Mouse (Mus musculus): ENCODE results near the gene Pik3ap1. TPM values are rescaled to one million over a fixed set of nuclear protein-coding genes. Genes with fewer than 3 reads are reported as not detected.

The Pik3ap1 gene
- total and polyA plus RNA-seq, 3 experiments, result 0.12 to 0.40 TPM; not detected in 1

- H3K27me3 ChIP-seq (ENCODE audit: control insufficient read depth in 1 of 2, insufficient read depth in 2 of 2, low read length in 2 of 2), result no peaks in the 10 kb centered on the region
Measured at GRCm38 (mm10) chr19:41260736-41261135, 124.2 kb downstream of the Pik3ap1 start.

GRCm38 (mm10) chr19:41259256-41259655 lies 125.6 kb downstream of the Pik3ap1 start:
- Histone ChIP-seq H3K27me3 (ENCODE audit: control insufficient read depth in 1 of 2, insufficient read depth in 2 of 2, low read length in 2 of 2) (no peaks in the 10 kb centered on the region), H3K4me3 (ENCODE audit: control insufficient read depth in 1 of 2, insufficient read depth in 1 of 2, low read depth in 2 of 2, low read length in 2 of 2) (no peak overlapping the region), H3K9me3 (replicated peaks; ENCODE audit: insufficient read depth, low read length) (no peaks in the 10 kb centered on the region), H3K9ac (ENCODE audit: control insufficient read depth, low read depth, low read length, poor library complexity, severe bottlenecking) (no peak overlapping the region), H3K36me3 (ENCODE audit: control insufficient read depth in 1 of 2, insufficient read depth in 2 of 2, low read length in 2 of 2) (peaks cover 26 to 35% of the 10 kb centered on the region in 2 experiments), H3K4me1 (ENCODE audit: control insufficient read depth in 1 of 2, insufficient read depth in 2 of 2, low read length in 2 of 2) (peaks cover 6 to 16% of the 10 kb centered on the region in 2 experiments), H3K27ac (ENCODE audit: control insufficient read depth, low read depth, low read length) (no peak overlapping the region), H3K79me2 (ENCODE audit: control insufficient read depth, insufficient read depth, low read length, poor library complexity) (peaks cover 63% of the 10 kb centered on the region)
- DNase-seq (ENCODE audit: low read depth, low spot score), result no peak
- TF ChIP-seq ZC3H11A (IDR thresholded peaks at IDR 0.05; ENCODE audit: low read depth, low read length) (no peak), CHD1 (IDR thresholded peaks at IDR 0.05; ENCODE audit: low read depth, low read length) (0 out of 2 replicates have a peak, but pooled peaks have one; percentile 47)

More at GRCm38 (mm10) chr19:41260736-41261135, 124.2 kb downstream of the Pik3ap1 start:
- no peak for TF ChIP-seq E2F4 (IDR thresholded peaks at IDR 0.05; ENCODE audit: borderline replicate concordance, low read depth, low read length)
- Histone ChIP-seq H3K4me3 (ENCODE audit: control insufficient read depth in 1 of 2, insufficient read depth in 1 of 2, low read depth in 2 of 2, low read length in 2 of 2) (no peak overlapping the region), H3K9ac (ENCODE audit: control insufficient read depth, low read depth, low read length, poor library complexity, severe bottlenecking) (no peak overlapping the region), H3K9me3 (replicated peaks; ENCODE audit: insufficient read depth, low read length) (no peaks in the 10 kb centered on the region), H3K79me2 (ENCODE audit: control insufficient read depth, insufficient read depth, low read length, poor library complexity) (peaks cover 62% of the 10 kb centered on the region), H3K4me1 (ENCODE audit: control insufficient read depth in 1 of 2, insufficient read depth in 2 of 2, low read length in 2 of 2) (peaks cover 6 to 16% of the 10 kb centered on the region in 2 experiments), H3K27ac (ENCODE audit: control insufficient read depth, low read depth, low read length) (no peak overlapping the region), H3K36me3 (ENCODE audit: control insufficient read depth in 1 of 2, insufficient read depth in 2 of 2, low read length in 2 of 2) (peaks cover 14 to 38% of the 10 kb centered on the region in 2 experiments)
- no peak for DNase-seq (ENCODE audit: low read depth, low spot score)

GRCm38 (mm10) chr19:41258707-41259106 lies 126.2 kb downstream of the Pik3ap1 start:
- H3K4me3 ChIP-seq (ENCODE audit: control insufficient read depth in 1 of 2, insufficient read depth in 1 of 2, low read depth in 2 of 2, low read length in 2 of 2), result no peak overlapping the region
- H3K27me3 ChIP-seq (ENCODE audit: control insufficient read depth in 1 of 2, insufficient read depth in 2 of 2, low read length in 2 of 2), result no peaks in the 10 kb centered on the region
- H3K79me2 ChIP-seq (ENCODE audit: control insufficient read depth, insufficient read depth, low read length, poor library complexity), result peaks cover 60% of the 10 kb centered on the region
- no peak overlapping the region for H3K27ac ChIP-seq (ENCODE audit: control insufficient read depth, low read depth, low read length)
- H3K4me1 ChIP-seq (ENCODE audit: control insufficient read depth in 1 of 2, insufficient read depth in 2 of 2, low read length in 2 of 2), result peaks cover 6 to 16% of the 10 kb centered on the region in 2 experiments
- no peak for TF ChIP-seq NELFE (IDR thresholded peaks at IDR 0.05; ENCODE audit: low read depth, low read length)
- peak; percentile 43; the same call in 1 of the 2 replicates for TF ChIP-seq MXI1 (IDR thresholded peaks at IDR 0.05; ENCODE audit: low read depth, low read length)
- TF ChIP-seq ZNF384 (IDR thresholded peaks at IDR 0.05; ENCODE audit: low read depth, low read length), result peak; percentile 49
- peak; percentile 44 to 49 (median 47) for TF ChIP-seq CTCF (IDR thresholded peaks at IDR 0.05 in 2 of 3, conservative IDR thresholded peaks at IDR 0.05 in 1 of 3; ENCODE audit: control insufficient read depth in 1 of 3, insufficient read depth in 1 of 3, low read depth in 2 of 3, low read length in 3 of 3, poor library complexity in 1 of 3, severe bottlenecking in 1 of 3)
- TF ChIP-seq GATA1 (IDR thresholded peaks at IDR 0.05; ENCODE audit: low read depth, low read length), result no peak
- no peak for TF ChIP-seq TBP (IDR thresholded peaks at IDR 0.05; ENCODE audit: low read depth, low read length)
- TF ChIP-seq MYC (IDR thresholded peaks at IDR 0.05; ENCODE audit: low read depth, low read length), result peak; percentile 71; the same call in 1 of the 2 replicates
- H3K36me3 ChIP-seq (ENCODE audit: control insufficient read depth in 1 of 2, insufficient read depth in 2 of 2, low read length in 2 of 2), result peaks cover 31 to 35% of the 10 kb centered on the region in 2 experiments
- no peaks in the 10 kb centered on the region for H3K9me3 ChIP-seq (replicated peaks; ENCODE audit: insufficient read depth, low read length)
- H3K9ac ChIP-seq (ENCODE audit: control insufficient read depth, low read depth, low read length, poor library complexity, severe bottlenecking), result no peak overlapping the region
- peak; percentile 76 for DNase-seq (ENCODE audit: low read depth, low spot score)
